Mouse (Mus musculus) forebrain, embryonic 12.5 days (tissue): ENCODE results near the gene Cdc45. TPM values are rescaled to one million over a fixed set of nuclear protein-coding genes. Genes with fewer than 3 reads are reported as not detected.
"Not testable (repeated sequence)": the region's sequence is repeated elsewhere in the genome, so short reads cannot be mapped to it uniquely, and the experiment has no call there.

Experiments
- ATAC-seq: fragments of 200-750 bp; cut with Nextera tagmentation; 2 replicates; pipeline ENCODE4 v1.8.0; 2017; ENCODE audit warnings: moderate TSS enrichment; ENCODE audit not compliant: low FRiP score
- H3K27ac ChIP-seq: fragments of 300-500 bp; sonication (generic); 2 replicates; pipeline ENCODE4 v1.5.1; 2016; ENCODE audit warnings: mild to moderate bottlenecking
- H3K27me3 ChIP-seq: fragments of 300-500 bp; sonication (generic); 2 replicates; pipeline ENCODE4 v1.6.1; 2016; ENCODE audit warnings: mild to moderate bottlenecking
- H3K36me3 ChIP-seq: fragments of 300-500 bp; sonication (generic); replicated peaks from 2 replicates; pipeline ENCODE4 v1.6.1; 2016; ENCODE audit warnings: mild to moderate bottlenecking
- H3K4me1 ChIP-seq: fragments of 300-500 bp; sonication (generic); 2 replicates; pipeline ENCODE4 v1.6.1; 2016
- H3K4me2 ChIP-seq: fragments of 300-500 bp; sonication (generic); 2 replicates; pipeline ENCODE4 v1.6.1; 2016; ENCODE audit warnings: mild to moderate bottlenecking, moderate library complexity
- H3K4me3 ChIP-seq: fragments of 300-500 bp; sonication (generic); replicated peaks from 2 replicates; pipeline ENCODE4 v1.5.1; 2016; ENCODE audit warnings: mild to moderate bottlenecking
- H3K9ac ChIP-seq: fragments of 300-500 bp; sonication (generic); 2 replicates; pipeline ENCODE4 v1.6.1; 2016; ENCODE audit warnings: mild to moderate bottlenecking
- H3K9me3 ChIP-seq: fragments of 300-500 bp; sonication (generic); 2 replicates; pipeline ENCODE4 v1.6.1; 2016
- WGBS: fragments of 180-500 bp; shearing (Covaris S2); methylation state at CpG from one replicate; pipeline ENCODE4 v1.1.7; 2016; 5-methylcytosine and 5-hydroxymethylcytosine counted together
- polyA plus RNA-seq: library from polyadenylated mRNA; unstranded; fragments of >200 nt; fragmentation: Nextera tagmentation; extraction: Ambion mirVana; gene quantifications from 2 replicates; pipeline ENCODE4 v1.2.1, GENCODE M21; 2016

Gene Cdc45
- 56.6 and 57.2 TPM in 2 replicates for polyA plus RNA-seq

DNA sequence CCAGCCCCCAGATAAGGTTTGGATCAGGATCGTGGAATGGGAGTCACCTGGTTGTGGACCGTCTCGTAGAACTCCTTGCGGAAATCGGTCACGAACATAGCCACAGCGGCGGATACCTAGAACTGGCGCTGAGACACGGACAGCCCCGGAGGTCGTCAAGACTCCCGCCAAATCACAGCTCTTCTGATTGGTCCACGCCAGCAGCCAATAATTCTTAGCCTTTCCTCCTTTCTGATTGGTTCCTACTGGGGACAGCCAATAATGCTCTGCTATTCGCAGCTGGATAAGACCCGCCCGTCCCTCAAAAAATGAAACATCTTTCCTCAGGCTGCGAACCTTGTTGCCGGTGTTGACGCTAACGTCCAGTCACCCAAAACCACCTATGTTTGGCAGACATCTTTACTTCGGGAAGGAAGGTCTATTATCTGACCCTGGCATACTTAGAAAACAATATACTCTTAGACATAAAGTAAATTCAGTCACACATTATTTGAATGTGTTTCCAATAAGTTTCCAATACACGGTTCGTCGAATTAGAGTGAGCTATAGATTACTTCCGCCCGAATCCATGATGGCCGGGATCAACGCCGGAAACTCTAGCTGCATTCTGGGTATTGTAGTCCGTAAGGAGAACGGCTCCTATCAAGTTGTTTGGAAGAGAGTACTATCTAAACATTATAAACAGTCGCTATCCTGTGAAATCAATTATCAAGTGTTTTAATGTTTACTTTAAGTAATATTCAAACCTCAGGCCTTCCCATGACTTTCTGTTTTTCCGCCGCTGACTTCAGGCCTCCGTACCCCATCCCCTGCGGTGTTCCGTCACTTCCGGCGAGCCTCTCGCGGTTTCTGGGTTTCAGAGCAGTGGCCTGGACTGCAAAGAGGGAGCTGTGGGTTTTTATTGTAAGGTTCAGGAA lies at the start of gene Cdc45, which contains the start of gene Ufd1:
Cdc45 (minus strand) TSS at position 520 of the 917 bp plus-strand sequence.
Ufd1 (plus strand) TSS at position 312 of the 917 bp plus-strand sequence.
- Histone ChIP-seq H3K27ac (peak within 1 kb of the TSS; percentile 72), H3K4me1 (peaks cover 21% of the 10 kb centered on the region), H3K4me3 (peak within 1 kb of the TSS; percentile 82), H3K36me3 (peaks cover 46% of the 10 kb centered on the region), H3K9ac (peak within 1 kb of the TSS; percentile 80), H3K4me2 (peak within 1 kb of the TSS; percentile 74), H3K27me3 (no peaks in the 10 kb centered on the region), H3K9me3 (no peaks in the 10 kb centered on the region)
- ATAC-seq = peak; percentile 98
- WGBS = under 1% methylated on average over 42 of the region's 42 CpGs

DNA sequence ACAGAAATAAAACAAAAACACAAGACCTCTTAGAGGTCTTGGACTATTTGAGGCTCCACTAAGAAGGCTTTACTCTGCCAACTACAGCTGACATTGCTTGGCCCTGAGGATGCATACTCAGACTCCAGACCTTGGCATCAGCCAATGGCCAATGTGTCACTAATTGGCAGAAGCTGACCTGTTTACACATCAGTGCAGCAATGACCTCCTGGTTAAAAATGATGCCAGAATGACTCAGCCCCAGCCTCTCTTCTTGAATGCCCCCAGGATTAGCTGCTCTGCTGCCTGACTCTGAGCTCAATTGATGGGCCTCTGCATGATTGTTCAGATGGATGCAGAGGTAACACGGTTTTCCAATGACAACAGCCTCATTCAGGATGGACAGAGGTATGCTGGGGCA lies 48.4 kb upstream of the Cdc45 start:
- no peak overlapping the region for H3K4me3 ChIP-seq
- no peak overlapping the region for H3K27ac ChIP-seq
- no peaks in the 10 kb centered on the region for H3K27me3 ChIP-seq
- no peak overlapping the region for H3K9ac ChIP-seq
- 0 out of 2 replicates have a peak, but pooled peaks cover 3% of the 10 kb centered on the region for H3K9me3 ChIP-seq
- no peak overlapping the region for H3K4me2 ChIP-seq
- no peak for ATAC-seq
- no peaks in the 10 kb centered on the region for H3K36me3 ChIP-seq
- no peaks in the 10 kb centered on the region for H3K4me1 ChIP-seq
- WGBS = 79% methylated on average over 1 of the region's 1 CpGs

DNA sequence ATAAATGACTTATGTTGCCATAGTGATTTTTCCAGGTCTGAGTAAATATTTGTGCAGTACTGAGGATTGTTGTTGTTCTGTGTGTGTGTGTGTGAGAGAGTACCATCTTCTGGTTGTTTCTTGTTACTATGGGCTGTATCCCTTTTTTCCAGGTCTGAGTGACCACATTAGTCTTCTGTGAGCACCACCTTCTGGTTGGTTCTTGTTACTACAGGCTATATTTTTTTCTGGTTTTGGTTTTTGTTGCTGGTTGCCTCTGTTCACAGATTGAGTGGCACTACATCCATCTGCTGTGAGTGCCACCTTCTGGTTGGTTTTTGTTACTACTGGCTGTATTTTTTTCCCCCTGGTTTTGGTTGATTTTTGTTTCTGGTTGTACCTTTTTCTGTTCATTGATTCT lies 46.8 kb upstream of the Cdc45 start:
- no peak for ATAC-seq
- H3K9ac ChIP-seq = no peak overlapping the region
- H3K4me3 ChIP-seq = no peak overlapping the region
- no peak overlapping the region for H3K27ac ChIP-seq
- H3K4me1 ChIP-seq = no peaks in the 10 kb centered on the region
- H3K36me3 ChIP-seq = no peaks in the 10 kb centered on the region
- no peak overlapping the region for H3K4me2 ChIP-seq
- H3K9me3 ChIP-seq = 0 out of 2 replicates have a peak, but pooled peaks cover 3% of the 10 kb centered on the region
- no peaks in the 10 kb centered on the region for H3K27me3 ChIP-seq

GRCm38 (mm10) chr16:18849521-18850190 lies 37.9 kb upstream of the Cdc45 start:
- not testable (repeated sequence) for H3K36me3 ChIP-seq, H3K9ac ChIP-seq, H3K27me3 ChIP-seq, H3K4me1 ChIP-seq, ATAC-seq, H3K27ac ChIP-seq, H3K9me3 ChIP-seq, H3K4me3 ChIP-seq, H3K4me2 ChIP-seq
- WGBS = 93% methylated on average over 15 of the region's 17 CpGs

DNA sequence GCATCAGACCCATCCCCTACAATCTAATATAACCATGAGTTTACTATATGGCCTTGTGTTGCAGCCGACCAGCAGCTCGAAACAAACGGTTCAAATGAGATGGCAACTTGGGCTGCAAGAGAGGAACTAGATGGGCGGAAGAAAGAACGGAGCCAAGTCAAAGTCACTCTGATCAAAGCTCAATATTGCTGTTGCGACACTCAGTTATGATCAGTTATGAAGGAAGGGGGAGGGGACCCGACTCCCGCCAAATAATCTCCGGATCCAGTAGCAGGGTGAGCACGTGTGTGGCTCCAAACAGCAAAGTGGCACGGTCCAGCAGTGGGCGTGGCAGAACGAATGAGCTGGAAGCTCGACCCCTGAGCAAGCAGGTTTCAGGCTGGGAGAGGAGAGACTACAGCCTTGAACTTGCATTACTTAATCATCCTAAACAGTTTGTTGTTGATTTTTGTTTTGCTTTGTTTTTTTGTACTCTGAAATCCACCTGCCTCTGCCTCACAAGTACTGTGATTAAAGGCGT lies 34.6 kb upstream of the Cdc45 start:
- Histone ChIP-seq H3K4me1 (no peaks in the 10 kb centered on the region), H3K4me2 (no peak overlapping the region), H3K27ac (no peak overlapping the region), H3K36me3 (no peaks in the 10 kb centered on the region), H3K9me3 (no peaks in the 10 kb centered on the region), H3K9ac (no peak overlapping the region), H3K4me3 (no peak overlapping the region), H3K27me3 (no peaks in the 10 kb centered on the region)
- 88% methylated on average over 15 of the region's 15 CpGs for WGBS
- no peak for ATAC-seq

- no peak overlapping the region for H3K4me3 ChIP-seq
- H3K4me2 ChIP-seq = no peak overlapping the region
- H3K36me3 ChIP-seq = peaks cover 25% of the 10 kb centered on the region
- no peak for ATAC-seq
- no peaks in the 10 kb centered on the region for H3K27me3 ChIP-seq
- no peak overlapping the region for H3K9ac ChIP-seq
- H3K27ac ChIP-seq = no peak overlapping the region
- H3K9me3 ChIP-seq = no peaks in the 10 kb centered on the region
- WGBS = 95% methylated on average over 4 of the region's 4 CpGs
- peaks cover 6% of the 10 kb centered on the region for H3K4me1 ChIP-seq
These were observed 26.6 kb upstream of the Cdc45 start for GRCm38 (mm10) chr16:18838346-18838745.

GRCm38 (mm10) chr16:18836468-18837208 lies 24.9 kb upstream of the Cdc45 start, which contains the start of the genes 2510002D24Rik and Gm28539:
2510002D24Rik (plus strand) TSS chr16:18836578.
Gm28539 (plus strand) TSS chr16:18836584.
- H3K27ac ChIP-seq = no peak within 1 kb of the TSS
- WGBS = under 1% methylated on average over 45 of the region's 46 CpGs
- peaks cover 35% of the 10 kb centered on the region for H3K36me3 ChIP-seq
- H3K9ac ChIP-seq = peak within 1 kb of the TSS; percentile 79
- H3K4me3 ChIP-seq = peak within 1 kb of the TSS; percentile 85
- no peaks in the 10 kb centered on the region for H3K27me3 ChIP-seq
- H3K4me1 ChIP-seq = peaks cover 6% of the 10 kb centered on the region
- peak within 1 kb of the TSS; percentile 61 for H3K4me2 ChIP-seq
- H3K9me3 ChIP-seq = no peaks in the 10 kb centered on the region
- ATAC-seq = peak; percentile 98

- no peaks in the 10 kb centered on the region for H3K27me3 ChIP-seq
- H3K27ac ChIP-seq = no peak overlapping the region
- 35% methylated on average over 3 of the region's 3 CpGs for WGBS
- H3K9me3 ChIP-seq = no peaks in the 10 kb centered on the region
- ATAC-seq = peak; percentile 39; the same call in 1 of the 2 replicates
- H3K4me1 ChIP-seq = peaks cover 6% of the 10 kb centered on the region
- H3K9ac ChIP-seq = peak overlapping the region; percentile 79
- H3K4me2 ChIP-seq = peak overlapping the region; percentile 61
- peak overlapping the region; percentile 85 for H3K4me3 ChIP-seq
- H3K36me3 ChIP-seq = peaks cover 37% of the 10 kb centered on the region
These were observed 24.3 kb upstream of the Cdc45 start for GRCm38 (mm10) chr16:18836073-18836467.

- 80% methylated on average over 2 of the region's 2 CpGs for WGBS
- no peak overlapping the region for H3K4me3 ChIP-seq
- no peak overlapping the region for H3K9ac ChIP-seq
- H3K4me2 ChIP-seq = no peak overlapping the region
- no peak for ATAC-seq
- no peak overlapping the region for H3K27ac ChIP-seq
- H3K27me3 ChIP-seq = no peaks in the 10 kb centered on the region
- H3K36me3 ChIP-seq = peaks cover 57% of the 10 kb centered on the region
- H3K9me3 ChIP-seq = no peaks in the 10 kb centered on the region
- peaks cover 6% of the 10 kb centered on the region for H3K4me1 ChIP-seq
These were observed 21.7 kb upstream of the Cdc45 start for GRCm38 (mm10) chr16:18833486-18833885.

GRCm38 (mm10) chr16:18829102-18829501 lies 17.3 kb upstream of the Cdc45 start:
- Histone ChIP-seq H3K4me3 (no peak overlapping the region), H3K4me2 (no peak overlapping the region), H3K9ac (no peak overlapping the region), H3K4me1 (no peaks in the 10 kb centered on the region), H3K27me3 (no peaks in the 10 kb centered on the region), H3K36me3 (peaks cover 86% of the 10 kb centered on the region), H3K9me3 (no peaks in the 10 kb centered on the region), H3K27ac (no peak overlapping the region)
- WGBS = 97% methylated on average over 6 of the region's 6 CpGs
- ATAC-seq = no peak

- peaks cover 86% of the 10 kb centered on the region for H3K36me3 ChIP-seq
- ATAC-seq = no peak
- no peaks in the 10 kb centered on the region for H3K9me3 ChIP-seq
- 97% methylated on average over 3 of the region's 3 CpGs for WGBS
- no peak overlapping the region for H3K4me3 ChIP-seq
- no peak overlapping the region for H3K9ac ChIP-seq
- H3K27ac ChIP-seq = no peak overlapping the region
- no peaks in the 10 kb centered on the region for H3K4me1 ChIP-seq
- H3K27me3 ChIP-seq = no peaks in the 10 kb centered on the region
- no peak overlapping the region for H3K4me2 ChIP-seq
These were observed 16.8 kb upstream of the Cdc45 start for GRCm38 (mm10) chr16:18828630-18829029.

DNA sequence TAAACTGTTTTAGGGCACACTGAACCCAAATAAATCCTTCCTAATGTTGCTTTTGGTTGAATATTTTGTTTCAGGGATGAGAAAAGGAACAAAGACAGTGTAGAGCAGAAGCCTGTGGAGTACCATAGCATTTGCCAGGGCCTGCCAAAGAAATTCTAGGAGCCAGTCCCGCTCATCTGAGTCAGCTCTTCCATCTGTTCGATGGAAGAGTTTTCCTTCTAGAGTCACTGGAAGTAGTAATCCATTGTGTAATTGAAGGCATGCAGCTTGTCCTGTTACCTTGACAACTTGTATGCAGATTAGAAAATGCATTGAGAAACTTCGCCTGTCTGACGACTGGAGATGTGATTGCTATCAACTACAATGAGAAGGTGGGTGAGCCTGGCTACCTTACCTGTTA lies 11.1 kb upstream of the Cdc45 start:
- Histone ChIP-seq H3K9me3 (no peaks in the 10 kb centered on the region), H3K4me3 (no peak overlapping the region), H3K36me3 (peaks cover 98% of the 10 kb centered on the region), H3K4me1 (no peaks in the 10 kb centered on the region), H3K27me3 (no peaks in the 10 kb centered on the region), H3K9ac (no peak overlapping the region), H3K4me2 (no peak overlapping the region), H3K27ac (no peak overlapping the region)
- no peak for ATAC-seq
- WGBS = 79% methylated on average over 4 of the region's 4 CpGs
